Mouse (Mus musculus) spleen, postnatal 4 days (tissue): ENCODE results near the gene Eps8l1.

Experiments
- DNase-seq, 2 experiments: peaks; one replicate each; pipeline ENCODE4 v3.0.0; 2022; ENCODE audit warnings: low spot score in 2 of 2

Eps8l1 gene

GRCm38 (mm10) chr7:4478021-4478795 lies 17.7 kb downstream of the Eps8l1 start:
- no peak for DNase-seq

- no peak for DNase-seq
Observed at GRCm38 (mm10) chr7:4478796-4479291, 18.4 kb downstream of the Eps8l1 start.

GRCm38 (mm10) chr7:4479674-4480073 lies 19.2 kb downstream of the Eps8l1 start:
- DNase-seq: no peak

- DNase-seq: no peak
Observed at GRCm38 (mm10) chr7:4482281-4482680, 21.8 kb downstream of the Eps8l1 start.

- no peak for DNase-seq
Observed at GRCm38 (mm10) chr7:4491308-4491707, 30.8 kb downstream of the Eps8l1 start.

- peak in 1 of 2 experiments; percentile 34 for DNase-seq
Observed at GRCm38 (mm10) chr7:4492284-4493224, 32.1 kb downstream of the Eps8l1 start.

- no peak for DNase-seq
Observed at GRCm38 (mm10) chr7:4493991-4494390, 33.5 kb downstream of the Eps8l1 start.

- DNase-seq: no peak
Observed at GRCm38 (mm10) chr7:4496468-4496867, 36.0 kb downstream of the Eps8l1 start.

GRCm38 (mm10) chr7:4497271-4497903 lies 36.9 kb downstream of the Eps8l1 start:
- no peak for DNase-seq

GRCm38 (mm10) chr7:4498251-4498650 lies 37.8 kb downstream of the Eps8l1 start:
- no peak for DNase-seq

GRCm38 (mm10) chr7:4499034-4499433 lies 38.6 kb downstream of the Eps8l1 start:
- no peak for DNase-seq

GRCm38 (mm10) chr7:4500892-4501471 lies 40.5 kb downstream of the Eps8l1 start:
- peak; percentile 66 to 84 for DNase-seq

- DNase-seq: peak; percentile 95 to 97
Observed at GRCm38 (mm10) chr7:4501558-4502397, 41.3 kb downstream of the Eps8l1 start, which contains the start of gene Ppp1r12c. TSS of gene Ppp1r12c (minus strand) at chr7:4501680.

- no peak for DNase-seq
Observed at GRCm38 (mm10) chr7:4502421-4503090, 42.1 kb downstream of the Eps8l1 start.

- DNase-seq: no peak
Observed at GRCm38 (mm10) chr7:4503100-4503499, 42.6 kb downstream of the Eps8l1 start.

GRCm38 (mm10) chr7:4503858-4504257 lies 43.4 kb downstream of the Eps8l1 start:
- DNase-seq: no peak

- DNase-seq: no peak
Observed at GRCm38 (mm10) chr7:4504646-4505435, 44.4 kb downstream of the Eps8l1 start.

GRCm38 (mm10) chr7:4507220-4507619 lies 46.7 kb downstream of the Eps8l1 start:
- DNase-seq: no peak

- DNase-seq: no peak
Observed at GRCm38 (mm10) chr7:4508062-4508738, 47.7 kb downstream of the Eps8l1 start.
